Mouse (Mus musculus) layer of hippocampus, postnatal 25 days (tissue): Measurements from ENCODE around the gene Eif2b1. TPM values are rescaled to one million over a fixed set of nuclear protein-coding genes. Genes with fewer than 3 reads are reported as not detected.
"Not testable (repeated sequence)": the region's sequence is repeated elsewhere in the genome, so short reads cannot be mapped to it uniquely, and the experiment has no call there.

ENCODE experiments used
- DNase-seq, 2 experiments: peaks; one replicate each; pipeline ENCODE4 v3.0.0; 2022; ENCODE audit warnings: mixed read lengths in 2 of 2, low spot score in 1 of 2; ENCODE audit errors: extremely low spot score in 1 of 2
- total RNA-seq, 2 experiments: library from RNA; stranded (reverse); gene quantifications; 2 replicates each; pipeline ENCODE4 v1.2.3; 2021

Eif2b1 gene
- total RNA-seq, 2 experiments from 2014 or later = 32.6 to 49.0 TPM

GRCm38 (mm10) chr5:124551349-124552093 lies 27.4 kb downstream of the Eif2b1 start:
- not testable (repeated sequence) for DNase-seq

GRCm38 (mm10) chr5:124550737-124551136 lies 28.2 kb downstream of the Eif2b1 start:
- not testable (repeated sequence) for DNase-seq

GRCm38 (mm10) chr5:124541602-124541973 lies 37.3 kb downstream of the Eif2b1 start:
- DNase-seq = no peak

- DNase-seq = peak; percentile 36 to 40
Observed at GRCm38 (mm10) chr5:124540905-124541601, 37.9 kb downstream of the Eif2b1 start.

GRCm38 (mm10) chr5:124540383-124540786 lies 38.5 kb downstream of the Eif2b1 start, which contains the start of gene Tmed2:
Tmed2 (plus strand) TSS chr5:124540695.
- peak; percentile 86 to 90 for DNase-seq

- no peak for DNase-seq
Observed at GRCm38 (mm10) chr5:124539905-124540304, 39.0 kb downstream of the Eif2b1 start.

- DNase-seq = peak in 1 of 2 experiments; percentile 59
Observed at GRCm38 (mm10) chr5:124538813-124539792, 39.8 kb downstream of the Eif2b1 start.

- no peak for DNase-seq
Observed at GRCm38 (mm10) chr5:124536776-124537175, 42.2 kb downstream of the Eif2b1 start.

- DNase-seq = no peak
Observed at GRCm38 (mm10) chr5:124535016-124535415, 43.9 kb downstream of the Eif2b1 start.

- DNase-seq = no peak
Observed at GRCm38 (mm10) chr5:124532451-124532850, 46.5 kb downstream of the Eif2b1 start.

- DNase-seq = no peak
Observed at GRCm38 (mm10) chr5:124531583-124531930, 47.4 kb downstream of the Eif2b1 start.

- DNase-seq = peak; percentile 66 to 68
Observed at GRCm38 (mm10) chr5:124530655-124531582, 48.0 kb downstream of the Eif2b1 start, which contains the start of gene Rilpl1. Rilpl1 (minus strand) TSS chr5:124531391.

GRCm38 (mm10) chr5:124529697-124530096 lies 49.2 kb downstream of the Eif2b1 start:
- no peak for DNase-seq

GRCm38 (mm10) chr5:124529191-124529651 lies 49.7 kb downstream of the Eif2b1 start:
- no peak for DNase-seq

- DNase-seq = no peak
Observed at GRCm38 (mm10) chr5:124528791-124529190, 50.1 kb downstream of the Eif2b1 start.

- no peak for DNase-seq
Observed at GRCm38 (mm10) chr5:124528351-124528750, 50.6 kb downstream of the Eif2b1 start.

GRCm38 (mm10) chr5:124524943-124525342 lies 54.0 kb downstream of the Eif2b1 start:
- DNase-seq = no peak

- no peak for DNase-seq
Observed at GRCm38 (mm10) chr5:124523032-124523431, 55.9 kb downstream of the Eif2b1 start.

- DNase-seq = no peak
Observed at GRCm38 (mm10) chr5:124521588-124521987, 57.3 kb downstream of the Eif2b1 start.
